ENCODE assay signal across 12 mouse cellular contexts in the genomic region with DNA sequence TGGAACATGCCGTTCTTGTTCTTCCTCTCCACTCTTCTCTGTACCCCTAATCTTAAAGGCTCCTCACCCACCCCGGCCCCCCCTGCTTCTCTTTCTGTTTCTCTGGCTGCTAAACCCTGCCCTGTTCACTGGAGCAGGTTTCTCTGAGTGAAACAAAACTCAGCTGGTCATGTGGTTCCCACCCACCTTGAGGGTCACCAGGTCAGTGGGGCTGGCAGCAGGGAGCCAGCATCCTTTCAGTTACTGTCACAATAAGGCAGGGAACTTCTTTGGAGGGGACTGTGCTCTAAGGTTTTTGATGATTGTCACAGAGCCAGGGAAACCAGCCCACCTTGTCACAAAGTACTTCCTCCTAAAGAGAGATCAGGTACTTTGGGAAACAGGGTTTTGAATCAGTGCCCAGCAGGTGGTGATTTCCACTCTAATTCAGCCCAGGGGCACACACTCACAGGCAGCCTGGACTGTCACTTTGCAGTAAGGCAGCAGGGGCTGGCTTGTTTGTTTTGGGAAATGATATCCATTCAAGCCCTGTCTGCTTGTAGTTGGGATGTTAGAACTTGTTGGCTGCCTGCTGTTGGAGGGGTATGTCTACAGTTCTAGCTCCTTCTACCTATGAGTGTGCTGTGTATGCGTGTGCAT. TPM values are rescaled to one million over a fixed set of nuclear protein-coding genes. Genes with fewer than 3 reads are reported as not detected.
DNase-seq lines count a peak whose midpoint lies in the region; ATAC-seq lines count a peak whose summit lies in the region.
"Had no signal": no experiment of that assay in that cellular context is flagged by ENCODE, and none has a peak within 500 bp of the region (broad histone marks: within the 10 kb centered on the region; RNA-seq: fewer than 3 reads in every experiment).

No protein-coding gene starts in this region.

- WGBS in kidney, embryonic 14.5 days = 52% methylated on average over 3 of the region's 3 CpGs
- 76% methylated on average over 3 of the region's 3 CpGs for WGBS in limb, embryonic 10.5 days

- H3K4me1 ChIP-seq in kidney, embryonic 14.5 days (ENCODE audit: control insufficient read depth, insufficient read depth, low read length) = 0 out of 2 replicates have a peak, but pooled peaks cover 3% of the 10 kb centered on the region
- H3K4me1 ChIP-seq in limb, embryonic 10.5 days = peaks cover 17% of the 10 kb centered on the region
- H3K4me1 ChIP-seq: hindbrain, embryonic 15.5 days had no signal

- no peaks in the 10 kb centered on the region for H3K36me3 ChIP-seq in kidney, embryonic 14.5 days (ENCODE audit: control insufficient read depth, insufficient read depth, low read length)
- no peaks in the 10 kb centered on the region; the same call in 1 of the 2 replicates for H3K36me3 ChIP-seq in limb, embryonic 10.5 days
- H3K36me3 ChIP-seq: hindbrain, embryonic 15.5 days; limb, embryonic 13.5 days had no signal

- no peak for DNase-seq in kidney, adult 9 months
- peak; percentile 6 for DNase-seq in Muller cell, postnatal 12 days (ENCODE audit: inconsistent ontology term)
- DNase-seq in embryo, embryonic 9.5 days (ENCODE audit: extremely low spot score) = peak; percentile 26
- DNase-seq in limb, embryonic 10.5 days (ENCODE audit: low spot score) = peak; percentile 26
- DNase-seq in urinary bladder, postnatal 36 days (ENCODE audit: low spot score in 2 of 2) = no peak
- DNase-seq in cerebellum, postnatal 36 days = no peak
- DNase-seq: cerebellum, postnatal 10 days; right cerebral cortex, postnatal 4 days had no signal

- no peaks in the 10 kb centered on the region for H3K27me3 ChIP-seq in kidney, embryonic 14.5 days (ENCODE audit: control insufficient read depth, insufficient read depth, low read length)
- no peaks in the 10 kb centered on the region for H3K27me3 ChIP-seq in limb, embryonic 10.5 days (ENCODE audit: low read depth, poor library complexity, severe bottlenecking)
- H3K27me3 ChIP-seq: hindbrain, embryonic 15.5 days; limb, embryonic 13.5 days had no signal

- no peak overlapping the region for H3K4me2 ChIP-seq in kidney, embryonic 14.5 days (replicated peaks; ENCODE audit: low read depth, low read length)
- H3K4me2 ChIP-seq: hindbrain, embryonic 15.5 days; limb, embryonic 13.5 days had no signal

- H3K4me3 ChIP-seq in kidney, embryonic 14.5 days (ENCODE audit: low read length) = no peak overlapping the region
- no peak overlapping the region for H3K4me3 ChIP-seq in limb, embryonic 10.5 days
- H3K4me3 ChIP-seq: hindbrain, embryonic 15.5 days; limb, embryonic 13.5 days had no signal

- no peak overlapping the region for H3K9ac ChIP-seq in kidney, embryonic 14.5 days (ENCODE audit: low read depth, low read length)
- H3K9ac ChIP-seq: hindbrain, embryonic 15.5 days; limb, embryonic 13.5 days had no signal

- peak; percentile 78; the same call in 1 of the 2 replicates for ATAC-seq in kidney, embryonic 14.5 days (ENCODE audit: low FRiP score, low TSS enrichment)
- ATAC-seq: CD4-positive, CD25-positive, alpha-beta regulatory T cell, adult 4 months had no signal

- no peak overlapping the region for H3K27ac ChIP-seq in kidney, embryonic 14.5 days (ENCODE audit: low read depth, low read length)
- H3K27ac ChIP-seq in limb, embryonic 10.5 days = 0 out of 2 replicates have a peak overlapping the region, but pooled peaks have one; percentile 20
- H3K27ac ChIP-seq: hindbrain, embryonic 15.5 days; limb, embryonic 13.5 days had no signal

- H3K9me3 ChIP-seq in kidney, embryonic 14.5 days (ENCODE audit: control insufficient read depth, low read length) = no peaks in the 10 kb centered on the region
- no peaks in the 10 kb centered on the region for H3K9me3 ChIP-seq in limb, embryonic 10.5 days (replicated peaks)
- H3K9me3 ChIP-seq: hindbrain, embryonic 15.5 days had no signal

RNA-seq across cellular contexts. Expression of gene Dera, which starts 10.3 kb away (rescaled TPM):
- polyA plus RNA-seq in kidney, embryonic 14.5 days (2014; fragmentation: Nextera tagmentation; extraction: Ambion mirVana) = 68.7 and 73.1 TPM in 2 replicates
- polyA plus RNA-seq in limb, embryonic 10.5 days (2016; fragmentation: Nextera tagmentation; extraction: Ambion mirVana) = 76.0 and 87.9 TPM in 2 replicates

RNA-seq across cellular contexts. Expression of gene Strap, which starts 29.8 kb away (rescaled TPM):
- 198 and 200 TPM in 2 replicates for polyA plus RNA-seq in kidney, embryonic 14.5 days (2014; fragmentation: Nextera tagmentation; extraction: Ambion mirVana)
- 227 and 229 TPM in 2 replicates for polyA plus RNA-seq in limb, embryonic 10.5 days (2016; fragmentation: Nextera tagmentation; extraction: Ambion mirVana)

Comparison
In these comparisons a context has a peak if more than half of its experiments do, and no peak if none do; other contexts are left out.
1. DNase-seq: peak in Muller cell, postnatal 12 days (single experiment), embryo, embryonic 9.5 days (single experiment) and limb, embryonic 10.5 days (single experiment); none in kidney, adult 9 months (single experiment), urinary bladder, postnatal 36 days (0 of 2) and cerebellum, postnatal 36 days (0 of 2).